ENCODE assay signal across 8 mouse cellular contexts in genomic region chr9:59679678-59680533, GRCm38 (mm10). TPM values are rescaled to one million over a fixed set of nuclear protein-coding genes. Genes with fewer than 3 reads are reported as not detected.
DNase-seq lines count a peak whose midpoint lies in the region; ATAC-seq and TF ChIP-seq lines count a peak whose summit lies in the region.

Gramd2 (plus strand) TSS chr9:59680144.

- peak within 1 kb of the TSS; percentile 84 for H3K4me2 ChIP-seq in midbrain, postnatal 0 days (ENCODE audit: low read depth, low read length, poor library complexity, severe bottlenecking)
- peak within 1 kb of the TSS; percentile 58 for H3K4me2 ChIP-seq in stomach, embryonic 14.5 days (replicated peaks; ENCODE audit: low read depth, low read length)

- no peaks in the 10 kb centered on the region for H3K4me1 ChIP-seq in heart, adult 2 months (ENCODE audit: control insufficient read depth, insufficient read depth, low read length)
- H3K4me1 ChIP-seq in liver, adult 2 months (ENCODE audit: control insufficient read depth, insufficient read depth, low read length), result peaks cover 5% of the 10 kb centered on the region
- H3K4me1 ChIP-seq in midbrain, postnatal 0 days (ENCODE audit: insufficient read depth, low read length), result peaks cover 4% of the 10 kb centered on the region; the same call in 1 of the 2 replicates
- peaks cover 8% of the 10 kb centered on the region; the same call in 1 of the 2 replicates for H3K4me1 ChIP-seq in stomach, embryonic 14.5 days (ENCODE audit: control insufficient read depth, insufficient read depth, low read length)

- no peaks in the 10 kb centered on the region for H3K9me3 ChIP-seq in midbrain, postnatal 0 days (ENCODE audit: low read length)
- no peaks in the 10 kb centered on the region for H3K9me3 ChIP-seq in stomach, embryonic 14.5 days (ENCODE audit: control insufficient read depth, low read depth, low read length)

- H3K4me3 ChIP-seq in heart, adult 2 months, result peak within 1 kb of the TSS; percentile 34
- H3K4me3 ChIP-seq in liver, adult 2 months (ENCODE audit: insufficient read depth, low read depth, low read length), result peak within 1 kb of the TSS; percentile 32; the same call in 1 of the 2 replicates
- peak within 1 kb of the TSS; percentile 54 for H3K4me3 ChIP-seq in midbrain, postnatal 0 days (ENCODE audit: low read depth, low read length)
- H3K4me3 ChIP-seq in stomach, embryonic 14.5 days (ENCODE audit: low read depth, low read length), result peak within 1 kb of the TSS; percentile 30

- intact Hi-C loops in heart, postnatal 25 days (cut with DNase I), result loop anchor here (2.0 to 5.0 kb wide), 4 partner anchors 23 to 113 kb away; partner anchors contain the start of genes Parp6 and Pkm
- intact Hi-C loops in heart, adult 2 months (cut with DNase I), result loop anchor here (5.0 kb wide), 1 partner anchor 113 kb away; no protein-coding TSS in a partner anchor

- DNase-seq in heart, adult 11 months, result peak; percentile 98
- no peak for DNase-seq in heart, postnatal 25 days (ENCODE audit: low spot score)
- peak; percentile 94 for DNase-seq in embryo, embryonic 9.5 days (ENCODE audit: extremely low spot score)
- peak; percentile 74 to 76 for DNase-seq in heart, adult 2 months
- peak; percentile 72 for DNase-seq in kidney, adult 18-20 months
- peak; percentile 23 for DNase-seq in liver, adult 2 months (ENCODE audit: extremely low read depth, low read depth, low spot score)
- DNase-seq in midbrain, postnatal 0 days (ENCODE audit: low spot score), result peak; percentile 86

- peak within 1 kb of the TSS; percentile 38 for H3K9ac ChIP-seq in heart, adult 2 months (ENCODE audit: low read depth, low read length)
- peak within 1 kb of the TSS; percentile 21; the same call in 1 of the 2 replicates for H3K9ac ChIP-seq in liver, adult 2 months (ENCODE audit: low read depth, low read length)
- peak within 1 kb of the TSS; percentile 64 for H3K9ac ChIP-seq in midbrain, postnatal 0 days (replicated peaks; ENCODE audit: low read length, poor library complexity, severe bottlenecking)
- H3K9ac ChIP-seq in stomach, embryonic 14.5 days (replicated peaks; ENCODE audit: low read depth, low read length), result peak within 1 kb of the TSS; percentile 4; the same call in 1 of the 2 replicates

- no peaks in the 10 kb centered on the region for H3K79me2 ChIP-seq in heart, adult 2 months (replicated peaks; ENCODE audit: control insufficient read depth, insufficient read depth, low read length)
- H3K79me2 ChIP-seq in liver, adult 2 months (ENCODE audit: control insufficient read depth, insufficient read depth, low read length), result no peaks in the 10 kb centered on the region

- peak; percentile 87 for ATAC-seq in midbrain, postnatal 0 days (ENCODE audit: low FRiP score)
- peak; percentile 96 for ATAC-seq in stomach, embryonic 14.5 days (ENCODE audit: insufficient number of reproducible peaks, insufficient read depth, low FRiP score, low read depth)

- no peak for TF ChIP-seq EP300 in heart, adult 2 months (IDR thresholded peaks at IDR 0.05; ENCODE audit: insufficient read depth, low read depth, low read length)

- H3K36me3 ChIP-seq in heart, adult 2 months (ENCODE audit: control insufficient read depth, insufficient read depth, low read length), result peaks cover 3% of the 10 kb centered on the region
- H3K36me3 ChIP-seq in liver, adult 2 months (ENCODE audit: control insufficient read depth, insufficient read depth, low read length), result no peaks in the 10 kb centered on the region
- peaks cover 21% of the 10 kb centered on the region for H3K36me3 ChIP-seq in midbrain, postnatal 0 days (ENCODE audit: insufficient read depth, low read length)
- peaks cover 35% of the 10 kb centered on the region for H3K36me3 ChIP-seq in stomach, embryonic 14.5 days (ENCODE audit: control insufficient read depth, insufficient read depth, low read length)

- TF ChIP-seq CTCF in heart, adult 2 months (IDR thresholded peaks at IDR 0.05), result no peak
- TF ChIP-seq CTCF in liver, adult 2 months (IDR thresholded peaks at IDR 0.05; ENCODE audit: low read depth, low read length), result no peak
- peak; percentile 19; the same call in 1 of the 2 replicates for TF ChIP-seq CTCF in midbrain, postnatal 0 days (IDR thresholded peaks at IDR 0.05)

- no peak for TF ChIP-seq POLR2A in heart, adult 2 months (IDR thresholded peaks at IDR 0.05; ENCODE audit: insufficient read depth, low read depth, low read length)
- no peak for TF ChIP-seq POLR2A in liver, adult 2 months (IDR thresholded peaks at IDR 0.05; ENCODE audit: extremely low read depth, insufficient read depth, low read length)

- H3K27me3 ChIP-seq in heart, adult 2 months (ENCODE audit: control insufficient read depth, insufficient read depth, low read length), result no peaks in the 10 kb centered on the region; the same call in 1 of the 2 replicates
- peaks cover 16% of the 10 kb centered on the region for H3K27me3 ChIP-seq in liver, adult 2 months (ENCODE audit: control insufficient read depth, insufficient read depth, low read length)
- H3K27me3 ChIP-seq in midbrain, postnatal 0 days (ENCODE audit: insufficient read depth, low read length), result no peaks in the 10 kb centered on the region
- 0 out of 2 replicates have a peak, but pooled peaks cover 4% of the 10 kb centered on the region for H3K27me3 ChIP-seq in stomach, embryonic 14.5 days (ENCODE audit: control insufficient read depth, insufficient read depth, low read length)

- H3K27ac ChIP-seq in heart, adult 2 months, result no peak within 1 kb of the TSS
- H3K27ac ChIP-seq in liver, adult 2 months (replicated peaks; ENCODE audit: insufficient read depth, low read depth, low read length), result no peak within 1 kb of the TSS
- H3K27ac ChIP-seq in midbrain, postnatal 0 days (ENCODE audit: low read depth, low read length), result peak within 1 kb of the TSS; percentile 55
- H3K27ac ChIP-seq in stomach, embryonic 14.5 days (ENCODE audit: low read length), result no peak within 1 kb of the TSS

- WGBS in heart, adult 2 months, result 5% methylated on average over 47 of the region's 47 CpGs
- 6% methylated on average over 47 of the region's 47 CpGs for WGBS in liver, adult 2 months
- 2% methylated on average over 47 of the region's 47 CpGs for WGBS in midbrain, postnatal 0 days
- WGBS in stomach, embryonic 14.5 days, result 2% methylated on average over 47 of the region's 47 CpGs

RNA-seq across cellular contexts. Expression of gene Gramd2, which starts in this region (rescaled TPM):
- total RNA-seq in heart, postnatal 25 days (2021), result not detected
- total RNA-seq in heart, adult 2 months (2021), result not detected
- polyA plus RNA-seq in heart, adult 2 months (2012; rRNA removed), result 0.26 and 1.3 TPM in 2 replicates
- total RNA-seq in liver, adult 2 months (2014; rRNA removed), result not detected in 2 replicates
- polyA plus RNA-seq in liver, adult 2 months (2012; rRNA removed), result 0.06 and 0.22 TPM in 2 replicates
- total RNA-seq in midbrain, postnatal 0 days (2014; rRNA removed), result 8.9 and 12.1 TPM in 2 replicates
- polyA plus RNA-seq in midbrain, postnatal 0 days (2015; fragmentation: Nextera tagmentation; extraction: Ambion mirVana), result 4.4 and 5.2 TPM in 2 replicates
- 1.1 and 1.5 TPM in 2 replicates for polyA plus RNA-seq in stomach, embryonic 14.5 days (2014; fragmentation: Nextera tagmentation; extraction: Ambion mirVana)

Comparison
In these comparisons a context has a peak if more than half of its experiments do, and no peak if none do; other contexts are left out.
1. Peak in DNase-seq, H3K4me3 ChIP-seq and H3K9ac ChIP-seq in liver, adult 2 months; RNA of the gene not detected or under 1 TPM.
2. H3K9ac ChIP-seq: peak in every context shown above with its lines; median percentile 64 in midbrain, postnatal 0 days; 38 in heart, adult 2 months; 21 in liver, adult 2 months; 4 in stomach, embryonic 14.5 days.